32 mouse cellular contexts compared by ENCODE assay signal in genomic region chrX:18420161-18420784, GRCm38 (mm10). TPM values are rescaled to one million over a fixed set of nuclear protein-coding genes. Genes with fewer than 3 reads are reported as not detected.
DNase-seq lines count a peak whose midpoint lies in the region; ATAC-seq lines count a peak whose summit lies in the region.
"Had no signal": no experiment of that assay in that cellular context is flagged by ENCODE, and none has a peak within 500 bp of the region (broad histone marks: within the 10 kb centered on the region; RNA-seq: fewer than 3 reads in every experiment).

No protein-coding gene starts in this region.

- H3K36me3 ChIP-seq in heart, embryonic 11.5 days (ENCODE audit: control insufficient read depth, insufficient read depth, low read length): no peaks in the 10 kb centered on the region
- H3K36me3 ChIP-seq: embryonic facial prominence, embryonic 12.5 days; forebrain, embryonic 15.5 days; G1E; heart, embryonic 13.5 days; hindbrain, embryonic 10.5 days; limb, embryonic 12.5 days; liver, embryonic 15.5 days; neural tube, embryonic 15.5 days had no signal

- no peak for DNase-seq in frontal cortex, postnatal 10 days (ENCODE audit: low spot score in 2 of 2)
- peak; percentile 53 to 62 for DNase-seq in cerebellum, adult 18-20 months
- DNase-seq in cerebellum, postnatal 10 days: peak; percentile 53 to 65
- no peak for DNase-seq in adrenal gland, adult 18-20 months (ENCODE audit: low spot score in 2 of 2)
- no peak for DNase-seq in heart, postnatal 25 days (ENCODE audit: low spot score)
- DNase-seq: adrenal gland, postnatal 25 days; embryo, embryonic 11 days; heart, adult 2 months; heart, postnatal 10 days; kidney, adult 18-20 months; lung, embryonic 14.5 days; lung, postnatal 14 days; midbrain, embryonic 14.5 days; retina, postnatal 1 day; right cerebral cortex, postnatal 25 days; thymus, adult 18-20 months; thymus, postnatal 25 days had no signal

- H3K4me2 ChIP-seq in heart, embryonic 11.5 days: no peak overlapping the region
- H3K4me2 ChIP-seq: embryonic facial prominence, embryonic 12.5 days; forebrain, embryonic 15.5 days; heart, embryonic 13.5 days; limb, embryonic 12.5 days; liver, embryonic 15.5 days; lung, embryonic 14.5 days; neural tube, embryonic 15.5 days had no signal

- no peak overlapping the region for H3K27ac ChIP-seq in heart, embryonic 11.5 days (ENCODE audit: low read depth, low read length)
- H3K27ac ChIP-seq: embryonic facial prominence, embryonic 12.5 days; forebrain, embryonic 15.5 days; heart, adult 2 months; heart, embryonic 13.5 days; hindbrain, embryonic 10.5 days; kidney, postnatal 0 days; limb, embryonic 12.5 days; liver, embryonic 15.5 days; neural tube, embryonic 15.5 days; stomach, postnatal 0 days had no signal

- H3K9ac ChIP-seq in heart, embryonic 11.5 days (ENCODE audit: low read depth, low read length): no peak overlapping the region
- H3K9ac ChIP-seq: embryonic facial prominence, embryonic 12.5 days; forebrain, embryonic 15.5 days; heart, embryonic 13.5 days; limb, embryonic 12.5 days; liver, embryonic 15.5 days; lung, embryonic 14.5 days; neural tube, embryonic 15.5 days had no signal

- H3K27me3 ChIP-seq in heart, embryonic 11.5 days (ENCODE audit: control insufficient read depth, insufficient read depth, low read length): no peaks in the 10 kb centered on the region
- H3K27me3 ChIP-seq: embryonic facial prominence, embryonic 12.5 days; forebrain, embryonic 15.5 days; heart, embryonic 13.5 days; limb, embryonic 12.5 days; liver, embryonic 15.5 days; neural tube, embryonic 15.5 days had no signal

- 83% methylated on average over 4 of the region's 4 CpGs for WGBS in heart, embryonic 11.5 days (ENCODE audit: insufficient replicate concordance)

- no peaks in the 10 kb centered on the region for H3K9me3 ChIP-seq in heart, embryonic 11.5 days (replicated peaks; ENCODE audit: control insufficient read depth, low read length)
- H3K9me3 ChIP-seq: embryonic facial prominence, embryonic 12.5 days; forebrain, embryonic 15.5 days; G1E; heart, embryonic 13.5 days; hindbrain, embryonic 10.5 days; limb, embryonic 12.5 days; liver, embryonic 15.5 days; neural tube, embryonic 15.5 days had no signal

- peak; percentile 71 for ATAC-seq in frontal cortex, adult (ENCODE audit: low TSS enrichment)
- ATAC-seq in heart, embryonic 11.5 days (replicated peaks; ENCODE audit: insufficient number of reproducible peaks, low FRiP score, low TSS enrichment): no peak
- ATAC-seq: forebrain, embryonic 15.5 days; hindbrain, embryonic 16.5 days; Patski had no signal

- H3K4me1 ChIP-seq in heart, embryonic 11.5 days (ENCODE audit: control insufficient read depth, insufficient read depth, low read length): no peaks in the 10 kb centered on the region
- H3K4me1 ChIP-seq: embryonic facial prominence, embryonic 12.5 days; forebrain, embryonic 15.5 days; heart, embryonic 13.5 days; hindbrain, embryonic 10.5 days; limb, embryonic 12.5 days; liver, embryonic 15.5 days; neural tube, embryonic 15.5 days had no signal

- intact Hi-C loops in heart, postnatal 25 days (cut with DNase I): no loop called here

- no peak overlapping the region for H3K4me3 ChIP-seq in heart, embryonic 11.5 days (ENCODE audit: low read depth, low read length)
- H3K4me3 ChIP-seq: embryonic facial prominence, embryonic 12.5 days; forebrain, embryonic 15.5 days; heart, adult 2 months; heart, embryonic 13.5 days; hindbrain, embryonic 10.5 days; limb, embryonic 12.5 days; liver, embryonic 15.5 days; neural tube, embryonic 15.5 days had no signal

RNA-seq across cellular contexts. Expression of gene 4930578C19Rik, which starts 40.9 kb away (rescaled TPM):
- under 1 TPM; 0.50 to 0.86 TPM for total RNA-seq in adrenal gland, adult 18-20 months (2021)
- 0.13 TPM in 1 of 2 replicates, not detected in the other for polyA plus RNA-seq in heart, embryonic 11.5 days (2014; fragmentation: Nextera tagmentation; extraction: Ambion mirVana)
- 1 to 10 TPM; 5.4 to 7.5 TPM for total RNA-seq in heart, postnatal 25 days (2021)
- total RNA-seq: G1E had no signal
- polyA plus RNA-seq: G1E; liver, adult 2 months; liver, embryonic 15.5 days; Patski had no signal

Comparison
In these comparisons a context has a peak if more than half of its experiments do, and no peak if none do; other contexts are left out.
1. DNase-seq: peak in cerebellum, adult 18-20 months (2 of 2) and cerebellum, postnatal 10 days (2 of 2); none in frontal cortex, postnatal 10 days (0 of 2), adrenal gland, adult 18-20 months (0 of 2) and heart, postnatal 25 days (single experiment).